Mouse (Mus musculus) B cell, adult 2 months (primary cell): ENCODE measurements at regions not wholly inside any gene's neighbourhood (a gene's known extent, or its start where the extent isn't known, plus 50 kb on each side); places are given as distances from the start of the nearest gene placed in this dataset.

ENCODE experiments used
- DNase-seq, 2 experiments: peaks; one replicate each; pipeline ENCODE4 v3.0.0; 2022

DNA sequence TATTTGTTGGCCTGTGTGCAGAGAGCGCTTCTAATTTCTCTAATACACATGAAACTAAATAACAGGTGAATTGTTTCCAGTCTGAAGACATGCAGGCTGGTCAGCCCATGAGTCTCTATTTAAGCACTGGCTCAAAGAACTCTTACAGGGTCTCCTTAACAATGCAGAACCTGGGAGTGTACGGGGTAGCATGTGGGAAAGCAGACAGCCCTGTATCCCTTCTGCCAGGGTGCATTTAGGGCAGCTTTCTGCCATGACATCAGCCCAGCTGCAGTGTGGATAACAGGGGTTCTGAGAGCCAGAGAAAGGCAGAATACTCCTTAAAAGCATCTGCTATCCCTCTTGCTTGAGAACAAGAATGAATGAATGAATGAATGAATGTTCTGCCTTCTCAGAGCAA lies 164.7 kb downstream of the Grb14 start:
- no peak for DNase-seq

GRCm38 (mm10) chr2:64853918-64854317 lies 170.9 kb downstream of the Grb14 start:
- DNase-seq: peak; percentile 21 to 24

DNA sequence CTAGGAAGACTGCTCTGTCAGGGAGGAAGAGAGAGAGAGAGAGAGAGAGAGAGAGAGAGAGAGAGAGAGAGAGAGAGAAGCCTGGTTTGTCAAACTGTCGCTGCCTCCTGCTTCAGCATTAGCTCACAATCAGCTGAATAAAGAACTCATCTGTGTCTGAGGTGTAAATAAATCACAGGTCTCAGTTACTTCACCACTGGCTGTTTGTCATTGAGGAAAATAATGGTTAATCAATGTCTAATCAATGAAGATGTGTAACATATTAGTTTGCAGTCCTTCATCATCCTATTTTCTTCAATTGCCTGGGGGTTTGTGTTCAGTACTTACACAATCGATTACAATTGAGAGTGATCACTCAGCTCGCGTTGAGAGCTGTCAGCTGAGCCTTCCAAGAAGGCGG lies 171.9 kb downstream of the Grb14 start:
- DNase-seq: no peak

- DNase-seq: no peak
Observed at GRCm38 (mm10) chr2:64851096-64851495, 173.7 kb downstream of the Grb14 start.

DNA sequence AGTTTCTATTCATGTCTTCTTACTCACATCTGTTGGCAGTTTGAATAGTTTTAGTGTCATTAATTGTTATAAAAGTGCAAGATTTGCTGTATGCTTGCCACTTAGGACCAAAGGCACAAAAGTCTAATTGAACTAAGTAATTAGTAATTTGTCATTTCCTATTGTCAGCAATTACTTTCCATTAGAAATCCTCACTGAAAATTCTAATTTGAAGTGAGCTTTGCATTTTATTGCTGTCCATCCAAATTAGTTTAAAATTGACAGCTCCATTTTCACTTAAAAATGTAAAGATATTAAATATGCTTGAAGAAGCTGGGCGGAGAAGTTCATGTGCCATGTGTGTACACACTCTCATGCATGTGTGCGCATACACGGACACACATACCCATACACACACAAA lies 174.1 kb downstream of the Grb14 start:
- DNase-seq: no peak

- no peak for DNase-seq
Observed at GRCm38 (mm10) chr2:64824494-64824893, 200.3 kb downstream of the Grb14 start.

DNA sequence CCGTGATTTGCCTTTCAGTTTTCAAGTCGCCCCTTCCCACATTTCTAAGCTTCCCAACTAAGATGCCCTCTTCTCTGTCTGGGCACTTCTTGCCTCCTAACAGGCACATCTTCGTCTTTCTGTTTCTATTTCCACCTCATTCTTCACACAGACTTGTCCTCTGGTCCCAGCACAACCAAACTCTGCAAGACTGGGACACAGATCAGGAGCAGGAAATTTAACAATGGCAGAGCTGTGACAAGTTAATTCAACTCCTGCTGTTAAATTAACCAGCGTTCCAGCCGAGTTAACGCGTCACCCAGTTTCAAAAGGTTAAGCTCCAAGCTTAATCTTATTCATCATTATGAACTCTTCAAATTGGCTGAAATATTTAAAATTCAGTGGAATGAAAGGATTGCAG lies 200.9 kb downstream of the Grb14 start:
- DNase-seq: no peak

GRCm38 (mm10) chr2:64823074-64823473 lies 201.7 kb downstream of the Grb14 start:
- DNase-seq: no peak

DNA sequence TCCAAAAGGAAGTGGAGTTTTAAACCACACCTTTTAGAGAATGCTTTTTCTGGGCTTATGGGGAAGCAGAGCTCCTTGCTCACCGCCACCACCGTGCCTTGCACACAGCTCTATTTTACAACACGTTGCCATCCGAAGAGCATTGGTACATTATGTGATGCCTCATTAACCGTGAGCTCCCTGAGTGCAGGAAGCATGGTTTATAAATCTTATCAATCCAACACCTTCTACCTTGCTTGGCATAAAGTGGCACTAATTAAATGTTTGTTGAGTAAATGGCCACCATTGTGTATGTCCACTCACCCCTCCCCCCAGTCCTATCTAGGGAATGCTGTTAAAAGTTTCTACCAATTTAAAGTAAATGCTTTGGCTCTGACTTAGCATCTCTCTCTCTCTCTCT lies 206.6 kb downstream of the Grb14 start:
- DNase-seq: no peak
